Mouse (Mus musculus) megakaryocyte, adult 5-6 weeks (primary cell): ENCODE results near the gene Arid3b. TPM values are rescaled to one million over a fixed set of nuclear protein-coding genes. Genes with fewer than 3 reads are reported as not detected.

Experiments
- ATAC-seq: 2 replicates; pipeline ENCODE4 v1.8.0; 2016; ENCODE audit warnings: mild to moderate bottlenecking, inconsistent platforms; ENCODE audit not compliant: poor library complexity, severe bottlenecking
- total RNA-seq, 2 experiments: library from RNA; stranded (forward) in 1 of 2; stranded (reverse) in 1 of 2; fragments of 153-499, 151-499 nt in 1 of 2; fragments of 221-1000, 200-1000 nt in 1 of 2; gene quantifications; 2 replicates each; pipeline versions ENCODE4 v1.2.3 to v1.2.4; 2015 to 2017

Arid3b gene
- total RNA-seq, 2 experiments from 2014 or later = 7.6 to 23.0 TPM

- no peak for ATAC-seq
Measured at GRCm38 (mm10) chr9:57797456-57797855, 39.1 kb downstream of the Arid3b start.

- no peak for ATAC-seq
Measured at GRCm38 (mm10) chr9:57789733-57790132, 46.9 kb downstream of the Arid3b start.

GRCm38 (mm10) chr9:57782656-57783055 lies 53.9 kb downstream of the Arid3b start:
- no peak for ATAC-seq

DNA sequence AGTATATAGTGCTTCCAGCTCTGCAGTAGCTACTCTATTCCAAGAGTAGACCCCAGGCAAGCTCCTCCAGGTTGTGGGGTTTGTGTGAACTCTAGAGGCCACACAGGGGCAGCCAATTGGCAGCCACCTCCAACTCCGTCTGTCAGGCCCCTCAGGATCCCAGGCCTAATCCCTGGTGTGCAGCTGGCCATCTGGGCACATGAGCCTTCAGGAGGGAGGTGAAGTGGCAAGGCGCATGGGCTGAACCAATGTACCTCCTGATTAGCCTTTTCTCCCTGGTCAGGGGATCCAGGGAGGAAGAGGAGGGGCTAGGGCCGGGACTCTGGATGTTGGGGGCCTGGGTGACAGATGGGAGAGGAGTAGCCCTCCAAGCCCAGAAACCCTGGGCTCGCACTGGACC lies 60.9 kb downstream of the Arid3b start:
- no peak for ATAC-seq

DNA sequence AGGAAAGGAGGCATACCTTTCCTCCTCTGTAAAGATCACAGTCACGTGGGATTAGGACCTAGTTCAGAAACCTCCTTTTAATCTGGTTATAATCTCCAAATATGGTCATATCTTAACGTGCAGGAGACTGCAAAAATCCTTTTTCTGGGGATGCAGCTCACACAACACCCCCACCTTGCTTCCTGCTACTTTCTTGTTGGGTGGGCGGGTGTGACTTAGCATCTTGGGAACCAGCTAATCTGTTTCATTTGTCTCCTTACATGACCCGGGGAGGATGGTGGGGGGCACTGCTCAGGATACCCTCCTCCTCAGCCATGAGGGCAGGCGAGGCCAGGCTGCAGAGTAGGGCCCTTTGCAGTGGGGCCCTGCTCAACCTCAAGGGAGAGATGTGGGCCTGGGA lies 61.6 kb downstream of the Arid3b start:
- ATAC-seq = no peak

- ATAC-seq = no peak
Measured at GRCm38 (mm10) chr9:57774168-57774567, 62.4 kb downstream of the Arid3b start.

DNA sequence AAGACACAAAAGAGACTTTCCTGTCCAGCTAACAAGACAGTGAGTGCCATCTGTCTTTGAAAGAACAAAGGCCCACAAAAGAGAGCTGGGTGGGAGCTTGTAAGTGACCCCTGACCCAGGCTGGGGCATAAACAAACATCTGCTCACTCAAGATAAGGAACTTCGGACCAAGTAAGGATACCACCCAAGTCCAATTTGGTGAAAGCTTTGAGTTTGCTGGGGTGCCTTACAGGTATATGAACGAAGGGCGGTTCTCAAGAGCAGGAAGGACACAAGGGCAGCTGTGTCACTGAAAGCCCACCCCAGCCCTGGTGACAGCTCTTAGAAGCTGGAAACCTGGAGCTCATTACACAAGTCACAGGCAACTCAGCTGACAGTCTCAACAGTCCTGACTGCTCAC lies 62.8 kb downstream of the Arid3b start:
- no peak for ATAC-seq

DNA sequence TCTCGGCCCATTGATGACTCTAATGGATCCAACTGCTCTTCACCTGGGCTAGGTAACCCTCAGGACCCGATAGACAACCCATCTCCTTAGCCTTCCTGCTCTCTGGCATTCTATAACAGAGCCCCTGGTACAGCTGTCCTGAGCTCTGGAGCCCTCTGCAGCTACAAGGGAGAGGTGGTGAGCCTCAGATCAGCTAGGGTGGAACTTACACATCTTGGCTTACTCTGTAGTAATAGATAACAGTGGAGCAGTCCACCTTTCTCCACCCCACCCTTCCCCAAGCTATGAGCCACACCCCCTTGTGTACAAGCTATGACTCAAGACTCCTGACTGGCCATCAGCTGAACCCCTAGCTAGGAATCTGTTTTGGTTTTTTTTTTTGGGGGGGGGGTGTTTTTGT lies 65.8 kb downstream of the Arid3b start:
- ATAC-seq = 0 out of 2 replicates have a peak, but pooled peaks have one; percentile 16

DNA sequence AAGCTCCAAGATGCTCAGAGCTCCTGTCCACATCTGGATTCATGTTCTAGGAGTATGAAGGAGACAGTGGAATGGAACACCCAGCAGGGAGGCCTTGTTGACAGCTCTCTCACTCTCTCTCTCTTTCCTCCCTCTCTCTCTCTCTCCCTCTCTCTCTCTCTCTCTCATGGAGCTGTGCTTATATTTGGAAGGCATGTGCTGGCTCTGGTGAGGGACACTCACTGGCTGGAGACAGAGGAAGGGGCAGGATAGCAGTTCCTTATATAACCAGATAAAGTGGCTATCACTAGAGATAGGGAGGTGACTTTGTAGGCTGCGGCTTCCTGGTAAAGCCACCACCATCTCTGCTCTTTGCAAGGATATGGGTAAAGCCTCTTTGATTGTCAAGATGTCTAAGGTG lies 66.4 kb downstream of the Arid3b start:
- ATAC-seq = no peak

GRCm38 (mm10) chr9:57769539-57770069 lies 67.0 kb downstream of the Arid3b start:
- ATAC-seq = no peak

GRCm38 (mm10) chr9:57767231-57767630 lies 69.4 kb downstream of the Arid3b start:
- ATAC-seq = no peak

- ATAC-seq = no peak
Measured at GRCm38 (mm10) chr9:57766431-57766830, 70.2 kb downstream of the Arid3b start.

GRCm38 (mm10) chr9:57765364-57766351 lies 70.9 kb downstream of the Arid3b start, which contains the start of gene Clk3:
Clk3 (minus strand) TSS chr9:57765860.
- peak; percentile 65 for ATAC-seq

DNA sequence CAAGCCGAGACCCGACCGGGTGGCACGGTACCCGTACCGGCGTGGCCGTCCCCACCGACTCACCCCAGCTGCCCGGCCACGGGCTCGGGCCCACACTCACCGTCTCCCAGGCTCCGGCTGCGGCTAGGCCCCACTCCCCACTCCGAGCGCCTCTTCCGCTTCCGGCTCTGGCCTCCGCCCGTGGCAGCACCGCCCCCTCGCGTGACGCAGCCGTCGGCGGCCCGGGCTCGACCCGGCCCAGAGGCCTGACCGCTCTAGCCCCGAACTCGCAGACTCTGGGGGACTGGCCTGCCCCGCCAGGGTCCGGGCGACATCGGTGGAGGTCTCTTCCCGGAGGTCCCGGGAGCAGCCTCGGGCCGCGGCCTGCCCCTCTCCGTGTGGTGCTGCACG lies 71.6 kb downstream of the Arid3b start:
- ATAC-seq = peak; percentile 82

DNA sequence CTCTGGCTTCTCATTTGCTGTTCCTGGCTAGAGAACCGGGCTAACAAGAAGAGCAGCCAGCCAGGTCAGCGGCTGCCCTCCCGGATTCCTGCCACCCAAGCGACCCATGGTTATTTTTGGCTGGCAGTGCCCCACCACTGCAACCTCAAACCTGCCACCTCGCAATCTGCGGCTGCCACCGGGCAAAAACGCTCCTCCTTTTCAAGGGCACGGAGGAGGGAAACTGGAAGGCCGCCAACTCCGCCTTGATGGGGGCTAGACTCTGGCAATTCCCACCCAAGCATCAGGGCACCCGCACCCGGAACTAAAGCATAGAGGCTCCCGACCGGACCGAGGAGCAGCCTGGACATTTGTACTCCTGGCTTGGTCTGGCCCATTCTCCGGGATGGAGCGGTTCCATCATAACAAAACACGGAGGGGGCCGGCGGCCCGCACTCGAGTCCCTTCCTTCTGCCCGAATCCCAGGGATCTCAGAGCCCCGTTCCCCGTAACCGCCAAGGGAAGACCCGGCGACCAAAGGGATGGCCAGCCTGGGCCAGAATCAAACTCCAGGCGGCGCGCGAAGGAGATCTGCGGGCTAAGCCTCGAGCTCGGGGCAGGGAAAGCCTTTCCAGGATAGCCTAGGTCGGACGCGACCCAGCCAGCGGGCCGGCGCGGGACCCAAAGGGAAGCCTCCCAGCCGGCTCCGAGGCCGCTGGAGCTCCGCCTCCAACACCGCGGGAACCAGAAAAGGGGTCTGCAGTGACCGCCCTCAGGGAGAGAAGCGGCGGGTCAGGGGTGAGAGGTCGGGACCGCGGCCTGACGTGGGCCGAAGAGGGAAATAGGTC lies 72.2 kb downstream of the Arid3b start:
- ATAC-seq = peak; percentile 4

- ATAC-seq = 0 out of 2 replicates have a peak, but pooled peaks have one; percentile 14
Measured at GRCm38 (mm10) chr9:57762563-57762991, 74.0 kb downstream of the Arid3b start.

GRCm38 (mm10) chr9:57761563-57762551 lies 74.7 kb downstream of the Arid3b start:
- ATAC-seq = no peak

GRCm38 (mm10) chr9:57760416-57761146 lies 76.0 kb downstream of the Arid3b start:
- no peak for ATAC-seq

GRCm38 (mm10) chr9:57759289-57759688 lies 77.3 kb downstream of the Arid3b start:
- peak; percentile 76 for ATAC-seq
